Mouse (Mus musculus): Measurements from ENCODE around the gene Kctd2. TPM values are rescaled to one million over a fixed set of nuclear protein-coding genes. Genes with fewer than 3 reads are reported as not detected.
A peak's percentile ranks its signal among the peaks of the same experiment; 100 is the strongest.
"Not testable (repeated sequence)": the region's sequence is repeated elsewhere in the genome, so short reads cannot be mapped to it uniquely, and the experiment has no call there.

The Kctd2 gene
- 12.3 and 15.4 TPM in 2 replicates for total RNA-seq (2017)

DNA sequence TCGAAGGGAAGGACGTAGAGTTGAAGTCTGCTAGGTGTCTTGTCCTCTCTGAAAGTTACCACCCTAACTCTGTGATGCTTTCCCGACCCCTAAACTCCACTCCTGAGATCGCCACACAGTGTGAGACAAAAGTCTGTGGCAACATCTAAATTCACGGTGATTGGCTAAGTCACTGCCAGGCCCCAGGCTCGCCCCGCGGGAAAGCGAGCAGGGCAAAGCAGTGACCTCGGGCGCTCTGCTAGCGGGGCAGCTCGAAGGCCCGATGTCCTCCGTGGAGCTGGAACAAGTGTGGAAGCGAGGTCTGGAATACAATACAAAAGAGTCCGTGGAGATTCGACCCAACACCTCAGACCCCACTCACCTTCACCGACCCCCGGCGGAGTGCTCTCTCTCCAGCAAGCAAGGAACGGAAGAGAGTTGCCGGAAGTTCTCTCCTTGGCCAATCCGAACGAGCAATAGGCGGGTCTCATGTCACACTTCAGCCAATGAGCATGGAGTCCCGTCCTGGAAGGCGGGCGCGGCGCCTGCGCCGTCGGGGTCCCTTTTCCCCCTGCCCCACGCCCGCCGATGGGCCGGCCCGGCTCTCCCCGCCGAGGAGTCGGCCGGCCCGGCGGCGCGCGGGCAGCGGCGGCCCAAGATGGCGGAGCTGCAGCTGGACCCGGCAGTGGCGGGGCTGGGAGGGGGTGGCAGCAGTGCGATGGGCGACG, at the start of gene Kctd2, which contains the start of gene Atp5h:
Gene Kctd2 (plus strand): TSS at position 598 of the 707 bp plus-strand sequence.
Gene Atp5h (minus strand): TSS at position 432 of the 707 bp plus-strand sequence.
- ATAC-seq (replicated peaks; ENCODE audit: low read depth, poor library complexity, severe bottlenecking): peak; percentile 98

GRCm38 (mm10) chr11:115370368-115370767, 49.6 kb upstream of the Kctd2 start:
- no peak for ATAC-seq (replicated peaks; ENCODE audit: low read depth, poor library complexity, severe bottlenecking)

DNA sequence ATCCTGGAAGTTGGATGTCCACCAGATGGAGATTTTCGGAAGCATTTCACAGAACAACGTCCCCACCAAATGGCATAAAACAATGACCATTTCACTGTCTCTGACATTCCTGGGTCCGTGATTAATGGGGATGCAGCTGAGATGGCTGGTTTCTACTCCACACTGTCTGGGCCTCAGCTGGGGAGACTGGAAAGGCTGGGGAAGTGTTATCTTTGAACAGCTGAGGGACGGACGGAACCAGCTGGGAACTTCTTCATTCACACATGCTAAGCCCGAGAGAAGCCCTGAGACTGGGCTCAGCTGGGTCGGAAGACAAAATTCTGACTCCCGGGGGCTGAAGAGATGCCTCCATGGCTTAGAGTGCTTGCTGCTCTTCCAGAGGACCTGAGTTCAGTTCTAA, 48.6 kb upstream of the Kctd2 start:
- ATAC-seq (replicated peaks; ENCODE audit: low read depth, poor library complexity, severe bottlenecking): no peak

DNA sequence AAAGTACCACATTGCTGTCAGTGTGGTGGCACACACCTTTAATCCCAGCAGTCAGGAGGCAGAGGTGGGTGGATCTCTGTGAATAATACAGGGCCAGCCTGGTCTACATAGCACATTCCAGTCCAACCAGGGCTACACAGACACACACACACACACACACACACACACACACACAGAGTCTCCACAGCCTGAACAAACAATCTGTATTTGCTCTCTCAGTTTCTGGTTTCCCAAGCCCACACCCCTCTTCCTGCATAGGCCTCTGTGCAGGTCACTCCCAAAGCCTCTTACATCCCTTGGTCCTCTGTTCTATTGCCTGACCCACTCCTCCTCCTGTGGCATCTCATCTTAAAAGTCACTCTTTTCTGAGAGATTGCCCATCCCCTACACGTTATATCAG, 47.9 kb upstream of the Kctd2 start:
- no peak for ATAC-seq (replicated peaks; ENCODE audit: low read depth, poor library complexity, severe bottlenecking)

GRCm38 (mm10) chr11:115372737-115373136, 47.2 kb upstream of the Kctd2 start:
- ATAC-seq (replicated peaks; ENCODE audit: low read depth, poor library complexity, severe bottlenecking): no peak

GRCm38 (mm10) chr11:115373805-115374694, 45.9 kb upstream of the Kctd2 start:
- ATAC-seq (replicated peaks; ENCODE audit: low read depth, poor library complexity, severe bottlenecking): peak; percentile 66

GRCm38 (mm10) chr11:115374695-115375425, 45.1 kb upstream of the Kctd2 start:
- no peak for ATAC-seq (replicated peaks; ENCODE audit: low read depth, poor library complexity, severe bottlenecking)

GRCm38 (mm10) chr11:115376722-115377121, 43.2 kb upstream of the Kctd2 start:
- no peak for ATAC-seq (replicated peaks; ENCODE audit: low read depth, poor library complexity, severe bottlenecking)

DNA sequence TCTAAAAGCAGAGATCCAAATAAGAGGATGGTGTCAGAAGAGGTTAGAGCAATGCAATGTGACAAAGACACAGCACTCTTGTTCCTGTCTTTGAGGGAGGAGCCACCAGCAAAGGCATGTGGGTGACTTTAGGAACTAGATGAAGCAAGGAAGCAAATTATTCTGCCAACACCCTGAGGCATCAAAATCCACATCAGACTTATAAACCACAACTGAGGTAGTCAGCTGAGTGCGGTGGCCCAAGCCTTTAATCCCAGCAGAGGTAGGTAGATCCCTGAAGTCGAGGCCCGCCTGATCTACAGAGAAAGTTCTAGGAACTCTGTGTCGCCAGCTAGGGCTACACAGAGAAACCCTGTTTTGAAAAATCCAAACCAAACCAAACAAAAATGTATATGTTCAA, 42.7 kb upstream of the Kctd2 start:
- no peak for ATAC-seq (replicated peaks; ENCODE audit: low read depth, poor library complexity, severe bottlenecking)

DNA sequence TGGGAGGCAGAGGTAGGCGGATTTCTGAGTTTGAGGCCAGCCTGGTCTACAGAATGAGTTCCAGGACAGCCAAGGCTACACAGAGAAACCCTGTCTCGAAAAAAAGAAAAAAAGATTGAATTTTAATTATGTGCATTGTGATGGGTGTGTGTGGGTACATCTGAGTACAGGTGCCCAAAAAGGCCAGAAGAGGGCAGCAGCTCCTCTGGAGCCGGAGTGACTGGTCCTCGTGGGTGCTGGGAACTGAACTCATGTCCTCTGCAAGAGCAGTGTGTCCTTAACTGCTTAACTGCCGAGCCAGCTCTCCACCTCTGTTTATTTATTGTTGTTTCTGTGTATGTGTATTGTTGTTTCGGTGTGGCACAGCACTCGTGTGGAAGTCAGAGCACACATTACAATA, 42.1 kb upstream of the Kctd2 start:
- no peak for ATAC-seq (replicated peaks; ENCODE audit: low read depth, poor library complexity, severe bottlenecking)

DNA sequence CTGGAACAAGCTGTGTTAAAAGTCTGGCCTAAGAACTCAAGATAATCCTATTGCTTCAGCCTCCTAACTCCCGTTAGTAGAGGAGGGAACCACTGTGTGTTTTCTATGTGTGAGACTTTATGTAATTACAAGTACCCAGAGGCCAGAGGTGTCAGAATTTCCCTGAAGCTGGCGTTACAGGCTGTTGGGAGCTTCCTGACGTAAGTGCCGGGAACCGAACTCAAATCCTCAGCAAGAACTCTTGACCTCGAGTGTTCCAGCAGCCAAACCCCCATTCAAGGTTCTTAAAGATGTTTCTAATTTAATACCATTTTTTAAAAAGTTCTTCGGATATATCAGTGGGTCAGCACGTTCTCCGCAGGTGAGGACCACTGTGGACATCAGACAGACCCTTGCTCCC, 38.7 kb upstream of the Kctd2 start:
- ATAC-seq (replicated peaks; ENCODE audit: low read depth, poor library complexity, severe bottlenecking): no peak

DNA sequence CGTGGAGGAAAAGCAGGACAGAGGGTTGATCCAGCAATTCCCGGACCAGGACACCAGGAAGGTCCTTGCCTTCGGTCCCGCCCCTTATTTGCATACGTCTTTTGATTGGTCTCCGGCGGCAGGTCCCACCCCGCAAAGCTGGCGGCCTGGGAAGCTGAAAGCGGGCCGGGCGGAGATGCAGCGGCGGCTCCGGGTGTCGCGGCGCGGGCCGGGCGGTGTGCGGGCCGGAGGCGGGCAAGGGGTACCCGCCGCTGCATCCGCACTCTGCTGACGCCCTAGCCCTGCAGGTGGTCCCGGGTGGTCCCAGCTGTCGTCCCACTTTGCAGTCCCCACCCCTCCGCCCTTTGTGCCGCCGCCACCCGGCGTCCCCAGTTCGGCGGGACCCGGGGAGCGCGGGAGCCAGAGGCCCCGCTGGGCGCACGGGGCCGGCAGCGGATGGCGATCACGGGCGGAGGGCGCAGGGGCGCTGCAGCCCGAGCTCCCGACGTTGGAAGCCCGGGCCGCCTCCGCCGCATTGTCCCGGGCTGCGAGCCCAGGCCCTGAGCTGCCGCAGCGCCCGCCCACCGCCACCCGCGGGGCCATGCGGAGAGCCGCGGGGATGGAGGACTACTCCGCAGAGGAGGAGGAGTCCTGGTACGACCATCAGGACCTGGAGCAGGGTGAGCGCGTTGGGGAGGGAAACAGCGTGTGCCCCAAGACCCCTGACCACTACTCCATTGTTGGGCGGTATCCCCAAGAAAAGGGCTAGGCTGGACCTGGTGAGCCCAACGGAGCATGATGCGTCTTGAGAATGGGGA, 38.0 kb upstream of the Kctd2 start, which contains the start of gene Cdr2l:
Gene Cdr2l (plus strand): TSS at position 174 of the 797 bp plus-strand sequence.
- no peak for ATAC-seq (replicated peaks; ENCODE audit: low read depth, poor library complexity, severe bottlenecking)

GRCm38 (mm10) chr11:115382891-115383290, 37.0 kb upstream of the Kctd2 start:
- no peak for ATAC-seq (replicated peaks; ENCODE audit: low read depth, poor library complexity, severe bottlenecking)

DNA sequence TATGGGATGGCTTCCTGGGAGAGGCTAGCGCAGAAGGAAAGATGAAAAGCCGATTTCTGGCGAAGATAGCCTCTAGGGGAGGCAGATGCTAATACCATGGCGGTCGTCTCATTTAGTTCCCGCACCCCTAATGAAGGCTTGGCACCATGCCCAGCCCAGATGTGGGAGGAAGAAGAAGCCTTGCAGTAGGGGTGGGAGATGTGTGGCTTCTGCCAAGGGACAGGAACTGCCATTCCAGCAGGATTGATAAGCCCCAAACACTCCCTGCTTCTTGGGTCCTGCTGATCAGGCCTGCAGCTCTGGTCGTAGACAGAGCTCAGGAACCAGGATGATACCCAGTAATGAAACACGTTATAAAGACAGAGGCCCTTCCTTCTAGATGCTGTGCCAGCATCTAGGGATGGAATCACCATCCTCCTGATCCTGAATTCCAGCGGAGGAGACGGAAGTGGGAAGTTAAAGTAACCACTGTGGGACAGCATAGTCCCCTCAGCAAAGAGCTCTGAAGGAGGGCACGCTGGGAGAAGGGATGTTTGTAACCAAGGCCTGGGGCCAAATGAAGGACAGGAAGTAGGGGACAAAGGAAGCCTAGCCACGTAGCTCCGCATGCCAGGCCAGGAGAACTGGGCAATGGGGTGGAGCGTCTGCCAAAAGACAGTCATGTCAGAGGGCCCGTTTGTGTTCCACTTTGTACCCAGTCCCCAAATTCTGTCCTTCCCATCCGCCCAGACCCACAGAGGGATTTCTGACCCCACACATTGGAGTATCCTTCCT, 36.0 kb upstream of the Kctd2 start:
- no peak for ATAC-seq (replicated peaks; ENCODE audit: low read depth, poor library complexity, severe bottlenecking)

DNA sequence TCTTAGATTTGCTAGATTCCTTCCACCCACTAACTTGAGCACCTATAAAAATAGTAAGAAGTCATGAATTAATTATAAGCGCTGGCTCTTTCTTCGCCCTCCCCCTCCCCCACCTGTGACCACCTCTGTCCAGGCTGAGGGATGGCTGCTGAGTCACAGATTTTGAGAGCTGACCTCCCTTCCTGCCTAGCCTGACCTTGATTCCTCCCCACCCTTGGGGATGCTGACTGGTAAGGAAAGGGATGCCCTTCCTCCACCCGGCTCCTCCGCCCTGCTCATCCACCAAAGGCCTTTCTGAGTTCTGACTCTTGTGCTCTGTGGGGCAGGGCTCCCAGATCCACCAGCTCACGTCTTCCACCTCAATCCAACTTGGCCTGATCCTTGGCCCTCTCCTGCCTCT, 35.3 kb upstream of the Kctd2 start:
- no peak for ATAC-seq (replicated peaks; ENCODE audit: low read depth, poor library complexity, severe bottlenecking)

DNA sequence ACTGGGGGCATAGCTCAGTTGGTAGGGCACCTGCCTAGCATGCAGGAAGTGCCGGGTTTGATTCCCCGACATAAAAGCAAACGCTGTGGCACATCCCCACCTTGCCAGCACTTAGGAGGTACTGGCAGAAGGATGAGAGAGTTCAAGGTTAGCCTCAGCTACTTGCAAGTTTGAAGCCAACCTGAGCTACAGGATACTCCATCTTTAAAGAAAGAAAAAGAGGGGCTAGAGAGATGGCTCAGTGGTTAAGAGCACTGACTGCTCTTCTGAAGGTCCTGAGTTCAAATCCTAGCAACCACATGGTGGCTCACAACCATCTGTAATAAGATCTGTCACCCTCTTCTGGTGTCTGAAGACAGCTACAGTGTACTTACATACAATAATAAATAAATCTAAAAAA, 33.1 kb upstream of the Kctd2 start:
- ATAC-seq (replicated peaks; ENCODE audit: low read depth, poor library complexity, severe bottlenecking): not testable (repeated sequence)

- no peak for ATAC-seq (replicated peaks; ENCODE audit: low read depth, poor library complexity, severe bottlenecking)
Measured at GRCm38 (mm10) chr11:115391358-115391757, 28.6 kb upstream of the Kctd2 start.

DNA sequence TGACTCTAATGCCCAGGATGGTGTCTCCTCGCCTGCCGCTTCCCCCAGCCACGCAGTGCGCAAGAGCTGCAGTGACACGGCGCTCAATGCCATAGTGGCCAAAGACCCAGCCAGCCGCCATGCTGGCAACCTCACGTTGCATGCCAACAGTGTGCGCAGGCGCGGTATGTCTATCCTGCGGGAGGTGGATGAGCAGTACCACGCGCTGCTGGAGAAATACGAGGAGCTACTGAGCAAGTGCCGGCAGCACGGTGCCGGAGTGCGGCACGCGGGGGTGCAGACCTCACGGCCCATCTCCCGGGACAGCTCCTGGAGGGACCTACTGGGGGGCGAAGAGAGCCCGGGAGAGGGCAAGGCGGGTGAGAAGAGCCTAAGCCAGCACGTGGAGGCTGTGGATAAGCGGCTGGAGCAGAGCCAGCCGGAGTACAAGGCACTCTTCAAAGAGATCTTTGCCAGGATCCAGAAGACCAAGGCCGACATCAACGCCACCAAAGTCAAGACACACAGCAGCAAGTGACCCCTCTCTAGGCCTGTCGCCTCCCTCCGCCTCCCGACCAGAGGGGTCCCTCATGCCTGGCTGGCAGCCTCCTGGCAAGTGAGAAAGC, 26.1 kb upstream of the Kctd2 start:
- ATAC-seq (replicated peaks; ENCODE audit: low read depth, poor library complexity, severe bottlenecking): no peak

All from common myeloid progenitor, adult 5-6 weeks (primary cell).